Mouse (Mus musculus): ENCODE data around the gene Frat1. TPM values are rescaled to one million over a fixed set of nuclear protein-coding genes. Genes with fewer than 3 reads are reported as not detected.

Gene Frat1
- polyA plus RNA-seq, 1 experiment from 2014 or later, result 15.2 TPM

- Histone ChIP-seq H3K4me1 (peaks cover 21% of the 10 kb centered on the region), H3K27me3 (replicated peaks) (peaks cover 5% of the 10 kb centered on the region; the same call in 1 of the 2 replicates), H3K27ac (no peak overlapping the region), H3K4me3 (no peak overlapping the region), H3K36me3 (no peaks in the 10 kb centered on the region), H3K9me3 (no peaks in the 10 kb centered on the region), H3K4me2 (replicated peaks) (peak overlapping the region; percentile 30), H3K9ac (no peak overlapping the region)
- WGBS, result under 1% methylated on average over 6 of the region's 6 CpGs
- no peak for ATAC-seq (ENCODE audit: low FRiP score, low read depth)
Measured at GRCm38 (mm10) chr19:41835816-41836215, 6.0 kb downstream of the Frat1 start.

- Histone ChIP-seq H3K27me3 (replicated peaks) (peaks cover 4% of the 10 kb centered on the region; the same call in 1 of the 2 replicates), H3K4me1 (peaks cover 15% of the 10 kb centered on the region), H3K4me3 (no peak overlapping the region), H3K9ac (no peak overlapping the region), H3K36me3 (no peaks in the 10 kb centered on the region), H3K27ac (no peak overlapping the region), H3K4me2 (replicated peaks) (no peak overlapping the region), H3K9me3 (no peaks in the 10 kb centered on the region)
- no peak for ATAC-seq (ENCODE audit: low FRiP score, low read depth)
- 53% methylated on average over 3 of the region's 3 CpGs for WGBS
Measured at GRCm38 (mm10) chr19:41836719-41837118, 6.9 kb downstream of the Frat1 start.

DNA sequence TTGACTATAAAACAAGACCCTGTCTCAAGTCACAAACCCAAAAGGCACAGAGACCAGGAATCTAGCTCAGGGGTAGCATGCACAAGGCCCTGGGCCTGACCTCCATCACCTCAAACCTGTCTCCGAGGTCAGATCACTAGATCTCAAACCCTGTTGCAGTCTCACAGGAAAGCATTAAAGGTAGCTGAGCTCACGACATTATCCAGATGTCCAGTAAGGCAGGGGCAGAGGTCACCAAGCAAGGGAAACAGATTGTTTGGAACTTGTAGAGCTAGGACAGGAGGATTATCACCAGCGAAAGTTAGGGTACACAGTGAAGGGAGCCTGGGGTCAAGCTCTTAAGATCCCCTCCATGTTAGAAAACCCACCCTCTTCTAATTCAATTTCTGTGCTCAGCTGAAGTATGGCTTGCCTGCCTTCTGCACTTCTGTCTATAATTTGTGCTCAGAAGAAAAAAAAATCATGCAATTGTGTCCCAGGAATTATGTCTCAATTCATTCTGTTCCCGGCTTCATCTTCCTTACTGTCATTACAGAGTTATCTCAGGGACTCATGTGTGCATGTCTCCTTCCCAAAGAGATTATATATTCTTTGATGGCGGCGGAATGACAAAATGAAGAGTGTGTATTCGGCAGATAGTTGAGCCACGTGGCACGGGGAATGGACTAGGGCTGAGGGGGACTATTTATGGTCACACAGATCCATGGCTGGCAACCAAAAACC lies 7.6 kb downstream of the Frat1 start:
- Histone ChIP-seq H3K27ac (no peak overlapping the region), H3K4me1 (peaks cover 9% of the 10 kb centered on the region), H3K4me2 (replicated peaks) (no peak overlapping the region), H3K9me3 (no peaks in the 10 kb centered on the region), H3K4me3 (no peak overlapping the region), H3K27me3 (replicated peaks) (no peaks in the 10 kb centered on the region; the same call in 1 of the 2 replicates), H3K9ac (no peak overlapping the region), H3K36me3 (no peaks in the 10 kb centered on the region)
- no peak for ATAC-seq (ENCODE audit: low FRiP score, low read depth)
- 76% methylated on average over 9 of the region's 9 CpGs for WGBS

GRCm38 (mm10) chr19:41837917-41838261 lies 8.1 kb downstream of the Frat1 start:
- 77% methylated on average over 4 of the region's 4 CpGs for WGBS
- no peak for ATAC-seq (ENCODE audit: low FRiP score, low read depth)
- no peak overlapping the region for H3K27ac ChIP-seq
- peaks cover 5% of the 10 kb centered on the region; the same call in 1 of the 2 replicates for H3K4me1 ChIP-seq
- no peaks in the 10 kb centered on the region for H3K36me3 ChIP-seq
- no peak overlapping the region for H3K4me3 ChIP-seq
- no peak overlapping the region for H3K4me2 ChIP-seq (replicated peaks)
- H3K9ac ChIP-seq, result no peak overlapping the region
- H3K9me3 ChIP-seq, result no peaks in the 10 kb centered on the region
- no peaks in the 10 kb centered on the region; the same call in 1 of the 2 replicates for H3K27me3 ChIP-seq (replicated peaks)

DNA sequence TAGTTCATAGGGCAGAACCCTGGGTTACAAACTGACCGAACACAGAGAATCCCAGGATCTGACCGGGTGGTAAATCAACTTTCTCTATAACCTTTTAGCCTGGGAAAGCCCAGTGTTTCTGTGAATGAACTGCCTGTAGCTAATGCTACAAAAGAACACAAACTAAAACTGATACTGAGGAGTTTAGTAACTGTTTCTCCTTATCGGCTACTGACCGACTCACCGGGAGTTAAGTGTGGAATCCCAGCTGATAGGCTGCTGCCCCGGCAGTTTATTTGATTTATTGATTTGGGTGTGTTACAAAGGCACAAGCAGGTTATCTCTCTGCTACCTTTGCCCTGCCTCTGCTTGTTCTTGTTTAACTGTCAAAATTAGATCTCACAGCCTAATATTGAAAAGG lies 9.0 kb downstream of the Frat1 start:
- no peak overlapping the region for H3K4me2 ChIP-seq (replicated peaks)
- ATAC-seq (ENCODE audit: low FRiP score, low read depth), result no peak
- 59% methylated on average over 6 of the region's 6 CpGs for WGBS

GRCm38 (mm10) chr19:41839685-41840084 lies 9.9 kb downstream of the Frat1 start:
- no peaks in the 10 kb centered on the region for H3K9me3 ChIP-seq
- H3K9ac ChIP-seq, result no peak overlapping the region
- H3K27me3 ChIP-seq (replicated peaks), result no peaks in the 10 kb centered on the region; the same call in 1 of the 2 replicates
- no peak for ATAC-seq (ENCODE audit: low FRiP score, low read depth)
- H3K4me2 ChIP-seq (replicated peaks), result no peak overlapping the region
- H3K27ac ChIP-seq, result no peak overlapping the region
- WGBS, result 96% methylated on average over 3 of the region's 3 CpGs
- no peak overlapping the region for H3K4me3 ChIP-seq
- H3K4me1 ChIP-seq, result 0 out of 2 replicates have a peak, but pooled peaks cover 5% of the 10 kb centered on the region
- no peaks in the 10 kb centered on the region for H3K36me3 ChIP-seq

More for the DNA sequence above, 9.0 kb downstream of the Frat1 start:
- Histone ChIP-seq H3K27ac (no peak overlapping the region), H3K36me3 (no peaks in the 10 kb centered on the region), H3K4me1 (0 out of 2 replicates have a peak, but pooled peaks cover 5% of the 10 kb centered on the region), H3K9ac (no peak overlapping the region), H3K27me3 (replicated peaks) (no peaks in the 10 kb centered on the region; the same call in 1 of the 2 replicates), H3K9me3 (no peaks in the 10 kb centered on the region), H3K4me3 (no peak overlapping the region)

GRCm38 (mm10) chr19:41841105-41841750 lies 11.5 kb downstream of the Frat1 start:
- ATAC-seq (ENCODE audit: low FRiP score, low read depth), result no peak
- WGBS, result 81% methylated on average over 7 of the region's 7 CpGs
- no peaks in the 10 kb centered on the region; the same call in 1 of the 2 replicates for H3K27me3 ChIP-seq (replicated peaks)

DNA sequence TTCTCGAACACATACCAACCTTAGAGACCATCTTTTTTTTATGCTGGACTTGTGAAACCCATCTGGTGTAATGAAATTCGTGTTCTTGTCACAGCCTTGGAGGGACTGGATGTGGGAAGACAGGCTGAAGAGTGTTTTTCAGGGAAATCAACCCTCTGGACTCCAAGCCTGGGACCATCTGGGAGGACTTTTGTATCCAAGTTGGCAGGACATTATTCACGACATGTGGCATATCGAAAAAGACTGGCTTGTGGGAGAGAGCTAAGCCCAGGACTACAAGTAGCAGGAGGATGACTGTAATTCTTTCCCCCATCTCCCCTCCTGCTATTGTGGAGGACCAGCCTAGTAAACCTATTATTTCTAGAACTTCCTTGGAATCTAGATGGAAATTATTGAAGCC lies 12.4 kb downstream of the Frat1 start:
- WGBS, result 85% methylated on average over 4 of the region's 4 CpGs
- Histone ChIP-seq H3K36me3 (no peaks in the 10 kb centered on the region), H3K4me1 (peaks cover 9% of the 10 kb centered on the region), H3K27ac (no peak overlapping the region), H3K9ac (no peak overlapping the region), H3K27me3 (replicated peaks) (no peaks in the 10 kb centered on the region), H3K4me2 (replicated peaks) (no peak overlapping the region), H3K9me3 (no peaks in the 10 kb centered on the region), H3K4me3 (no peak overlapping the region)
- ATAC-seq (ENCODE audit: low FRiP score, low read depth), result no peak

More at GRCm38 (mm10) chr19:41841105-41841750, 11.5 kb downstream of the Frat1 start:
- H3K4me2 ChIP-seq (replicated peaks), result no peak overlapping the region
- H3K9ac ChIP-seq, result no peak overlapping the region
- H3K9me3 ChIP-seq, result no peaks in the 10 kb centered on the region
- no peak overlapping the region for H3K27ac ChIP-seq
- no peaks in the 10 kb centered on the region for H3K36me3 ChIP-seq
- no peak overlapping the region for H3K4me3 ChIP-seq
- peaks cover 6% of the 10 kb centered on the region for H3K4me1 ChIP-seq

DNA sequence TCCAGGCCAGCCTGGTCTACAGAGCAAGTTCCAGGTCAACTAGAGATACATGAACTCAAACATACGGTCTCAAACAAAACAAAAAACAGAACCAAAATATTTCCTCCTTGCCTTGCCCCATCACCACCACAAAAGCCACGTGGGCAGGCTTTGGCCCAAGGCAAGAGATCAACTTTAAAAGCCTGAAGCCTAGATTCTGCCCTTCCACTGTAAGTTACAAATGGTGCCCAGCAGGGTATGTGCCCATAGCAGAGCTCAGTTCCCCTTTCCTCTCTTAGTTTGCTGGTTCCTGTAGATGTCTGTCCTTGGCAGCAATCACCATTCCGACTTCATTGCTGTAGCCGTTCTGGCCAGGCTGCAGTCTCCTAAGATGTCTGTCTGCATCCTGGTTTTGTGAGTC lies 12.9 kb downstream of the Frat1 start:
- Histone ChIP-seq H3K4me3 (no peak overlapping the region), H3K36me3 (no peaks in the 10 kb centered on the region), H3K27me3 (replicated peaks) (no peaks in the 10 kb centered on the region), H3K9ac (no peak overlapping the region), H3K27ac (no peak overlapping the region), H3K4me1 (peaks cover 9% of the 10 kb centered on the region), H3K9me3 (no peaks in the 10 kb centered on the region), H3K4me2 (replicated peaks) (no peak overlapping the region)
- ATAC-seq (ENCODE audit: low FRiP score, low read depth), result no peak
- WGBS, result 85% methylated on average over 4 of the region's 4 CpGs

- Histone ChIP-seq H3K27me3 (replicated peaks) (no peaks in the 10 kb centered on the region), H3K27ac (no peak overlapping the region), H3K4me3 (no peak overlapping the region), H3K9me3 (no peaks in the 10 kb centered on the region), H3K4me2 (replicated peaks) (no peak overlapping the region), H3K9ac (no peak overlapping the region), H3K36me3 (no peaks in the 10 kb centered on the region), H3K4me1 (peaks cover 9% of the 10 kb centered on the region)
- ATAC-seq (ENCODE audit: low FRiP score, low read depth), result no peak
- WGBS, result 83% methylated on average over 6 of the region's 6 CpGs
Measured at GRCm38 (mm10) chr19:41844345-41844744, 14.6 kb downstream of the Frat1 start.

DNA sequence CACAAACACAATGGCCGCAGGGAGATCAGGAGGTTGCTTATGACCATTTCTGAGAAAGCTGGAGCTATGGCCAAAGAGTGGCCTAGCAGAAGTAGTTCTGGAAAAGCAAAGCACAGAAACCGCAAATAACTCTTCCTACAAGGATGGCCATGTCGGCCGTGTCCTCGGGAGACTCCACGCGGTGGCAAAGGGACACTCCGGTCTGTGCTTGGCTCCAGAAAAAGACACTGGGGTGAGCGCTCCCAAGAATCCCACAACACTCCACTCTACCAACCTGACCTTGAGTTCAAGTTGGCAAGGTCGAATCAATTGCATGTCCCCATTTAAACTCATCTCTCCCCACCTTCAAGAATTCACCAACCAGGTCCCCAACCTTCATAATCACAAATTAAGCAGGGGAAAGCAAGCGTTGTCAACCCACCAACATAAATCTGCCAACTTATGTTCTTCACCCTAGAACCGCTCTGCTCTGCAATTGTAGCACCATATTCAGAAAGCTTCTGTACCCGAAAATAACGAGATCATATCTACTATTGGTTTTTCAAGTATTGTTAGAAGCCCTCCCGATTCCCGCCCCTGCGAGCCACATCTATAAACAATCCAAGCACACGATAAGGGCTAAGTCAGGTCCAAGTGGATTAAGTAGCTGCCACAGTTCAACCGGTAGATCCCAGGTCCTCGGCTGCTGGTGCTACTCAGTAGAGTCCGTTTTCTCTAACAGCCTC lies 16.8 kb downstream of the Frat1 start:
- Histone ChIP-seq H3K4me2 (replicated peaks) (peak overlapping the region; percentile 97), H3K4me3 (peak overlapping the region; percentile 86), H3K9ac (peak overlapping the region; percentile 92), H3K4me1 (peaks cover 28% of the 10 kb centered on the region), H3K36me3 (no peaks in the 10 kb centered on the region), H3K27me3 (replicated peaks) (no peaks in the 10 kb centered on the region), H3K27ac (0 out of 2 replicates have a peak overlapping the region, but pooled peaks have one; percentile 82), H3K9me3 (no peaks in the 10 kb centered on the region)
- 11% methylated on average over 21 of the region's 21 CpGs for WGBS
- no peak; the same call in 1 of the 2 replicates for ATAC-seq (ENCODE audit: low FRiP score, low read depth)

DNA sequence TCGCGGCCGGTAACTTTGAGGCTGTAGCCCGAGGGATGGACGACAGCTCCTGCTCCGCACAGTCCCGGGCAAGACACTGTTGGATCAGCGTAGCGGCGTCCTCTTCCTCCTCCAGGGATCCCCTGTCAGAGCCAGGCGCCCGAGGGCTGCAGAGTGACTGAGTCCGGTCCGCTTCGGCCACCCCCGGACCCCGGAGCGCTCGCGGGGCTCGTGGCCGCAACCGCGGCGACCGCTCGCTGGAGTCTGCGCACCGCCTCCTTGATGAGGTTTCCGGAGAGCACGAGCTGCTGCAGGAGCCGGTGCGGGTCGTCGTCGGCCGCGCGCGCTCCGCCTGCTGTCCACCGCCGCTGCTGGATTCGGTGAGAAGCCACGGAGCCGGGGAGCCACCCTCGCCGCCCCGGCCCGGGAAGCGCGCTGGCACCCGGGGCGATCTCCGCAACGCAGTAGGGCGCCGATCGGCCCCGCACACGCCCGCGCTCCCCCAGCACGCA lies 17.4 kb downstream of the Frat1 start:
- H3K27me3 ChIP-seq (replicated peaks), result no peaks in the 10 kb centered on the region
- peak overlapping the region; percentile 97 for H3K4me2 ChIP-seq (replicated peaks)
- peak overlapping the region; percentile 82; the same call in 1 of the 2 replicates for H3K27ac ChIP-seq
- H3K4me3 ChIP-seq, result peak overlapping the region; percentile 86
- H3K9me3 ChIP-seq, result no peaks in the 10 kb centered on the region
- H3K9ac ChIP-seq, result peak overlapping the region; percentile 92
- peak; percentile 14; the same call in 1 of the 2 replicates for ATAC-seq (ENCODE audit: low FRiP score, low read depth)
- WGBS, result under 1% methylated on average over 64 of the region's 64 CpGs
- peaks cover 32% of the 10 kb centered on the region for H3K4me1 ChIP-seq
- H3K36me3 ChIP-seq, result no peaks in the 10 kb centered on the region

Data from neural tube, embryonic 12.5 days (tissue).